Mouse (Mus musculus) midbrain, embryonic 11.5 days (tissue): ENCODE data around the gene Itga4. TPM values are rescaled to one million over a fixed set of nuclear protein-coding genes. Genes with fewer than 3 reads are reported as not detected.

ENCODE experiments used
- ATAC-seq: fragments of 200-750 bp; cut with Nextera tagmentation; 2 replicates; pipeline ENCODE4 v1.8.0; 2017; ENCODE audit warnings: moderate TSS enrichment, moderate library complexity; ENCODE audit not compliant: low FRiP score
- DNase-seq: peaks from one replicate; pipeline ENCODE4 v3.0.0; 2015; ENCODE audit warnings: low spot score; ENCODE audit errors: missing footprints
- H3K27ac ChIP-seq: fragments of 300-500 bp; sonication (generic); 2 replicates; pipeline ENCODE4 v1.5.1; 2014; ENCODE audit warnings: low read depth, low read length
- H3K27me3 ChIP-seq: fragments of 300-500 bp; sonication (generic); 2 replicates; pipeline ENCODE4 v1.6.1; 2014; ENCODE audit warnings: mild to moderate bottlenecking, low read length, moderate library complexity, mixed read lengths; ENCODE audit not compliant: control insufficient read depth, insufficient read depth
- H3K36me3 ChIP-seq: fragments of 300-500 bp; sonication (generic); 2 replicates; pipeline ENCODE4 v1.6.1; 2014; ENCODE audit warnings: mild to moderate bottlenecking, low read length, moderate library complexity, mixed read lengths; ENCODE audit not compliant: control insufficient read depth, insufficient read depth
- H3K4me1 ChIP-seq: fragments of 300-500 bp; sonication (generic); 2 replicates; pipeline ENCODE4 v1.6.1; 2014; ENCODE audit warnings: low read length; ENCODE audit not compliant: control insufficient read depth, insufficient read depth
- H3K4me2 ChIP-seq: fragments of 300-500 bp; sonication (generic); 2 replicates; pipeline ENCODE4 v1.6.1; 2014; ENCODE audit warnings: mild to moderate bottlenecking, moderate library complexity
- H3K4me3 ChIP-seq: fragments of 300-500 bp; sonication (generic); 2 replicates; pipeline ENCODE4 v1.5.1; 2014; ENCODE audit warnings: low read depth, low read length
- H3K9ac ChIP-seq: fragments of 300-500 bp; sonication (generic); 2 replicates; pipeline ENCODE4 v1.6.1; 2014; ENCODE audit warnings: low read length
- H3K9me3 ChIP-seq: fragments of 300-500 bp; sonication (generic); 2 replicates; pipeline ENCODE4 v1.6.1; 2016; ENCODE audit warnings: low read length; ENCODE audit not compliant: control insufficient read depth
- WGBS: fragments of 180-500 bp; shearing (Covaris S2); extraction: QIAGEN DNeasy Blood & Tissue Kit; methylation state at CpG from one replicate; pipeline ENCODE4 v1.1.7; 2014; 5-methylcytosine and 5-hydroxymethylcytosine counted together
- polyA plus RNA-seq: library from polyadenylated mRNA; unstranded; fragments of >200 nt; fragmentation: Nextera tagmentation; extraction: Ambion mirVana; gene quantifications from 2 replicates; pipeline ENCODE4 v1.2.1, GENCODE M21; 2014

Gene Itga4
- polyA plus RNA-seq, 1 experiment from 2014 or later, result 8.6 TPM

GRCm38 (mm10) chr2:79371326-79372153 is 116.3 kb downstream of the Itga4 start:
- H3K36me3 ChIP-seq, result no peaks in the 10 kb centered on the region
- no peak overlapping the region for H3K9ac ChIP-seq
- H3K27ac ChIP-seq, result no peak overlapping the region
- no peaks in the 10 kb centered on the region for H3K27me3 ChIP-seq
- ATAC-seq (no peak), DNase-seq (peak; percentile 71)
- no peak overlapping the region for H3K4me3 ChIP-seq
- peaks cover 6% of the 10 kb centered on the region; the same call in 1 of the 2 replicates for H3K4me1 ChIP-seq
- H3K9me3 ChIP-seq, result no peaks in the 10 kb centered on the region
- no peak overlapping the region for H3K4me2 ChIP-seq
- 89% methylated on average over 7 of the region's 7 CpGs for WGBS

GRCm38 (mm10) chr2:79372154-79372467 is 116.9 kb downstream of the Itga4 start:
- ATAC-seq (no peak), DNase-seq (peak; percentile 72)
- Histone ChIP-seq H3K9ac (no peak overlapping the region), H3K4me2 (no peak overlapping the region), H3K27ac (no peak overlapping the region), H3K27me3 (no peaks in the 10 kb centered on the region), H3K4me1 (peaks cover 6% of the 10 kb centered on the region; the same call in 1 of the 2 replicates), H3K36me3 (no peaks in the 10 kb centered on the region), H3K4me3 (no peak overlapping the region), H3K9me3 (no peaks in the 10 kb centered on the region)
- 73% methylated on average over 2 of the region's 2 CpGs for WGBS

- Histone ChIP-seq H3K9me3 (no peaks in the 10 kb centered on the region), H3K9ac (no peak overlapping the region), H3K27me3 (no peaks in the 10 kb centered on the region), H3K4me3 (no peak overlapping the region), H3K4me2 (no peak overlapping the region), H3K36me3 (no peaks in the 10 kb centered on the region), H3K27ac (no peak overlapping the region), H3K4me1 (peaks cover 6% of the 10 kb centered on the region; the same call in 1 of the 2 replicates)
- WGBS, result 48% methylated on average over 6 of the region's 6 CpGs
- peak; percentile 82 for DNase-seq
- ATAC-seq, result peak; percentile 51; the same call in 1 of the 2 replicates
These were observed 117.4 kb downstream of the Itga4 start for GRCm38 (mm10) chr2:79372486-79373200.

GRCm38 (mm10) chr2:79378346-79379086 is 123.3 kb downstream of the Itga4 start:
- Histone ChIP-seq H3K27ac (peak overlapping the region; percentile 63), H3K27me3 (no peaks in the 10 kb centered on the region), H3K4me2 (no peak overlapping the region; the same call in 1 of the 2 replicates), H3K36me3 (no peaks in the 10 kb centered on the region), H3K9ac (0 out of 2 replicates have a peak overlapping the region, but pooled peaks have one; percentile 16), H3K4me3 (no peak overlapping the region), H3K9me3 (no peaks in the 10 kb centered on the region), H3K4me1 (peaks cover 10% of the 10 kb centered on the region; the same call in 1 of the 2 replicates)
- peak; percentile 8; the same call in 1 of the 2 replicates for ATAC-seq
- 57% methylated on average over 8 of the region's 8 CpGs for WGBS
- peak; percentile 86 for DNase-seq

GRCm38 (mm10) chr2:79379087-79380041 is 124.1 kb downstream of the Itga4 start:
- 20% methylated on average over 12 of the region's 12 CpGs for WGBS
- Histone ChIP-seq H3K27me3 (no peaks in the 10 kb centered on the region), H3K9me3 (no peaks in the 10 kb centered on the region), H3K4me2 (peak overlapping the region; percentile 10; the same call in 1 of the 2 replicates), H3K27ac (0 out of 2 replicates have a peak overlapping the region, but pooled peaks have one; percentile 4), H3K4me1 (peaks cover 10% of the 10 kb centered on the region; the same call in 1 of the 2 replicates), H3K4me3 (no peak overlapping the region), H3K36me3 (no peaks in the 10 kb centered on the region), H3K9ac (no peak overlapping the region)
- DNase-seq (peak; percentile 94), ATAC-seq (peak; percentile 91)

Other genes starting within 250 kb of the Itga4 start
- 43.4 TPM in 2 replicates for gene Neurod1, start 201.3 kb downstream of the Itga4 start, polyA plus RNA-seq
- 2.4 and 2.5 TPM in 2 replicates for gene Cerkl, start 201.4 kb downstream of the Itga4 start, polyA plus RNA-seq